Comparison of ENCODE assay signal across 16 mouse cellular contexts in genomic region chr1:86916355-86916984, GRCm38 (mm10).
DNase-seq lines count a peak whose midpoint lies in the region; ATAC-seq lines count a peak whose summit lies in the region.
"Had no signal": no experiment of that assay in that cellular context is flagged by ENCODE, and none has a peak within 500 bp of the region (broad histone marks: within the 10 kb centered on the region; RNA-seq: fewer than 3 reads in every experiment).

No protein-coding gene starts in this region.

- H3K9ac ChIP-seq in forebrain, embryonic 14.5 days (ENCODE audit: low read length) = no peak overlapping the region
- H3K9ac ChIP-seq: embryonic facial prominence, embryonic 13.5 days; lung, embryonic 14.5 days; neural tube, embryonic 13.5 days had no signal

- no peaks in the 10 kb centered on the region for H3K27me3 ChIP-seq in forebrain, embryonic 14.5 days (replicated peaks; ENCODE audit: control insufficient read depth, insufficient read depth, low read length)
- H3K27me3 ChIP-seq: embryonic facial prominence, embryonic 13.5 days; neural tube, embryonic 13.5 days had no signal

- ATAC-seq in forebrain, embryonic 14.5 days = no peak
- ATAC-seq: forebrain, embryonic 16.5 days had no signal

- H3K36me3 ChIP-seq in forebrain, embryonic 14.5 days (ENCODE audit: control insufficient read depth, insufficient read depth, low read length) = no peaks in the 10 kb centered on the region
- H3K36me3 ChIP-seq: embryonic facial prominence, embryonic 13.5 days; neural tube, embryonic 13.5 days had no signal

- H3K4me2 ChIP-seq in forebrain, embryonic 14.5 days (ENCODE audit: low read length) = no peak overlapping the region
- H3K4me2 ChIP-seq: embryonic facial prominence, embryonic 13.5 days; lung, embryonic 14.5 days; neural tube, embryonic 13.5 days had no signal

- H3K9me3 ChIP-seq in forebrain, embryonic 14.5 days (replicated peaks; ENCODE audit: control insufficient read depth, low read length) = no peaks in the 10 kb centered on the region
- H3K9me3 ChIP-seq: embryonic facial prominence, embryonic 13.5 days; neural tube, embryonic 13.5 days had no signal

- 39% methylated on average over 8 of the region's 8 CpGs for WGBS in forebrain, embryonic 14.5 days

- no peak overlapping the region for H3K27ac ChIP-seq in forebrain, embryonic 14.5 days (ENCODE audit: low read depth, low read length)
- H3K27ac ChIP-seq: embryonic facial prominence, embryonic 13.5 days; neural tube, embryonic 13.5 days had no signal

- peak; percentile 2 for DNase-seq in spleen, adult 12 weeks (ENCODE audit: low spot score)
- DNase-seq in spleen, adult 18-20 months = no peak
- DNase-seq in c-Kit-positive CD71-positive TER-119-positive erythroid progenitor cells, embryonic 14.5 days (ENCODE audit: low spot score) = peak; percentile 76
- peak; percentile 74 for DNase-seq in liver
- DNase-seq in retina, embryonic 14.5 days (ENCODE audit: low spot score) = peak; percentile 10
- DNase-seq in forebrain, embryonic 14.5 days (ENCODE audit: low spot score) = no peak
- no peak for DNase-seq in cerebellum, postnatal 25 days
- DNase-seq in heart, postnatal 4 days = no peak
- DNase-seq: adrenal gland, adult 8-10 months; gastrocnemius, postnatal 25 days; thymus, postnatal 36 days had no signal

- no peaks in the 10 kb centered on the region; the same call in 1 of the 2 replicates for H3K4me1 ChIP-seq in forebrain, embryonic 14.5 days (ENCODE audit: control insufficient read depth, insufficient read depth, low read length)
- H3K4me1 ChIP-seq: embryonic facial prominence, embryonic 13.5 days had no signal

- H3K4me3 ChIP-seq in forebrain, embryonic 14.5 days (ENCODE audit: low read depth, low read length) = no peak overlapping the region
- H3K4me3 ChIP-seq: embryonic facial prominence, embryonic 13.5 days; layer of hippocampus, adult 2 months; neural tube, embryonic 13.5 days had no signal

Comparison
In these comparisons a context has a peak if more than half of its experiments do, and no peak if none do; other contexts are left out.
1. DNase-seq: peak in spleen, adult 12 weeks (single experiment), c-Kit-positive CD71-positive TER-119-positive erythroid progenitor cells, embryonic 14.5 days (single experiment), liver (single experiment) and retina, embryonic 14.5 days (single experiment); none in spleen, adult 18-20 months (0 of 2), forebrain, embryonic 14.5 days (single experiment), cerebellum, postnatal 25 days (0 of 2) and heart, postnatal 4 days (single experiment).